Mouse (Mus musculus): ENCODE data around the gene Amhr2. TPM values are rescaled to one million over a fixed set of nuclear protein-coding genes. Genes with fewer than 3 reads are reported as not detected.

Amhr2 gene
- polyA plus RNA-seq, 1 experiment, result 0.56 TPM

DNA sequence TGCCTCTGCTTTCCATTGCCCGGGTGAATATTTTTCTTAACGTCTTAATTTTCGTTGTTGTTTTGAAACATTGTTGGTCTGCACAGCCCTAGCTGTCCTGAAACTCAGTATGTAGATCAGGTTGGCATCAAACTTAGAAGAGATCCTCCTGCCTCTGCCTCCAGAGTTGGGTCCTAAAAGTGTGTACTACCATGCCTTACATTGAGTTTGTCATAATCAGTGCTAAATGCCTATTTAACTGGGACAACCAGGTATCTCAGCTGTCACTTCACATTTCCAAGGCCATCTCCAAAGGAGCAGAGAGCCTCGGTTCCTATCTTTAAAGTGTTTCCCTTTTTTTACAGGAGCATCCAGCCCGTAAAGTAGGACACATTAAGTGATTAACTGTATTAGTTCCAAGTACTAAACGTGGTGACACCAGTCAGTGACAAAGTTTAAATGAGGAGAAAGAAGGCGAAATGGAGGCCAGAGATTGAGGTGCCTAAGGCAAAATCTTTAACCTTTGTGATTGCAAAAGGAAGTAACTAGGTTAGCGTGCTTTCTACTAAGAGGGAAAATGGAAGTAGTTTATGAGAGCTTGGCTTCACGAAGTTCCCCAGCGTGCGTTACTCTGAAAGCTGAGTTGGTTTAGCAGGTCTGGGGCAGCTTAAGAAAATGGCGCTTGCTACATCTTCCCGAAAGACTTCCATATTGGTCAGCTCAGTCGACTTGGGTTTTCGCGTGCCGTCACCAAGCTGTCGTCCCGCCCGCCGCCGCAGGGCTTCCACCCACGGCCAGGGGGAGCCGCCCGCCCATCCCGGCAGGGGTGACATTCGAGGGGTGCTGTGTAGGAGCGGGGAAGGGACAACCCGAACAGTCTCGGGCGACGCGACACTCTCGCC, 40.3 kb upstream of the Amhr2 start:
- no peak for DNase-seq (ENCODE audit: low read depth in 1 of 2, low spot score in 2 of 2)
- Histone ChIP-seq H3K27me3 (ENCODE audit: control insufficient read depth, insufficient read depth, low read length) (no peaks in the 10 kb centered on the region), H3K4me3 (ENCODE audit: extremely low read depth, insufficient read depth, insufficient read length) (peak overlapping the region; percentile 58), H3K36me3 (ENCODE audit: control insufficient read depth, insufficient read depth, low read length) (peaks cover 15% of the 10 kb centered on the region), H3K27ac (ENCODE audit: insufficient read depth, low read length) (peak overlapping the region; percentile 97), H3K4me1 (ENCODE audit: control insufficient read depth, insufficient read depth, insufficient read length) (peaks cover 15% of the 10 kb centered on the region; the same call in 1 of the 2 replicates)
- WGBS, result 15% methylated on average over 34 of the region's 34 CpGs
- no peak; the same call in 1 of the 2 replicates for TF ChIP-seq CTCF (IDR thresholded peaks at IDR 0.05; ENCODE audit: extremely low read depth, insufficient read depth, insufficient read length, insufficient replicate concordance)
- TF ChIP-seq POLR2A (IDR thresholded peaks at IDR 0.05; ENCODE audit: low read depth, low read length), result no peak

GRCm38 (mm10) chr15:102405489-102406195, 39.5 kb upstream of the Amhr2 start, which contains the start of gene Sp1:
Gene Sp1, plus strand, starts transcription at chr15:102406143.
- peaks cover 20% of the 10 kb centered on the region for H3K36me3 ChIP-seq (ENCODE audit: control insufficient read depth, insufficient read depth, low read length)
- under 1% methylated on average over 37 of the region's 38 CpGs for WGBS
- H3K4me1 ChIP-seq (ENCODE audit: control insufficient read depth, insufficient read depth, insufficient read length), result peaks cover 12% of the 10 kb centered on the region
- TF ChIP-seq CTCF (IDR thresholded peaks at IDR 0.05; ENCODE audit: extremely low read depth, insufficient read depth, insufficient read length, insufficient replicate concordance) (no peak), POLR2A (IDR thresholded peaks at IDR 0.05; ENCODE audit: low read depth, low read length) (peak; percentile 99)
- peak within 1 kb of the TSS; percentile 97 for H3K27ac ChIP-seq (ENCODE audit: insufficient read depth, low read length)
- H3K4me3 ChIP-seq (ENCODE audit: extremely low read depth, insufficient read depth, insufficient read length), result peak within 1 kb of the TSS; percentile 58
- peak; percentile 96 to 100 for DNase-seq (ENCODE audit: low read depth in 1 of 2, low spot score in 2 of 2)
- H3K27me3 ChIP-seq (ENCODE audit: control insufficient read depth, insufficient read depth, low read length), result no peaks in the 10 kb centered on the region

DNA sequence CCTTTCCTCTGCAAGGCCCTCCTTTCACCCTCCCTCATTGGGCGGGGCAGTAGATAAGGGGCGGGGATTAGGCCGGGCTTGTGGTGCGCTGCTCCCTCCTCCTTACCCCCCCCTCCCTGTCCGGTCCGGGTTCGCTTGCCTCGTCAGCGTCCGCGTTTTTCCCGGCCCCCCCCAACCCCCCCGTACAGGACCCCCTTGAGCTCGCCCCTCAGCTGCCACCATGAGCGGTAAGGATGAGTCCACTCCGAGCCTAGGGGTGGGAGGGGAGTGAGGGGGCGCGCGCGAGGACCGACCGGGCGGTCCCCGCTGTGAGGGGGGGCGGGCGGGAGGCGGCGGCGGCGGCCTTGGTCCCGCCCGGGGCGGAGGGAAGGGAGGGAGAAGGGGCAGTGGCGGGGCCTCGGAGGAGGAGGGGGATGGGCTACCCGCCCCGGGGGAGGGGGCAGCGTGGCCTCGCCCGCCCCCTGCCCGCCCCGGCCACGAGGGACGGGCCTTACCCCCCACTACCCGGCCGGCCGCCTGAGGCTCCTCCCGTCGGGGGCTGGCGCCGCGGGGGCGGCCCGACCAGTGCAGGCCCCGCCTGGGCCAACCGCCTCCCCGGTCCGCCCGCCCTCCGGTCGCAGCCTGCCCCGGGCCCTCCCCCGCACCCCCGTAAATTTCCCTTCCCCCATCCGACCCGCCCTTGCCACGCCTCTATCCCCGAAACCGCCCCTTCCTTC, 38.8 kb upstream of the Amhr2 start:
- peak overlapping the region; percentile 57 for H3K4me3 ChIP-seq (ENCODE audit: extremely low read depth, insufficient read depth, insufficient read length)
- no peak for TF ChIP-seq CTCF (IDR thresholded peaks at IDR 0.05; ENCODE audit: extremely low read depth, insufficient read depth, insufficient read length, insufficient replicate concordance)
- no peak for TF ChIP-seq POLR2A (IDR thresholded peaks at IDR 0.05; ENCODE audit: low read depth, low read length)
- no peaks in the 10 kb centered on the region for H3K27me3 ChIP-seq (ENCODE audit: control insufficient read depth, insufficient read depth, low read length)
- H3K36me3 ChIP-seq (ENCODE audit: control insufficient read depth, insufficient read depth, low read length), result peaks cover 20% of the 10 kb centered on the region
- DNase-seq (ENCODE audit: low read depth in 1 of 2, low spot score in 2 of 2), result peak; percentile 50 to 80
- H3K4me1 ChIP-seq (ENCODE audit: control insufficient read depth, insufficient read depth, insufficient read length), result peaks cover 11% of the 10 kb centered on the region
- no peak overlapping the region for H3K27ac ChIP-seq (ENCODE audit: insufficient read depth, low read length)
- 2% methylated on average over 18 of the region's 69 CpGs for WGBS

DNA sequence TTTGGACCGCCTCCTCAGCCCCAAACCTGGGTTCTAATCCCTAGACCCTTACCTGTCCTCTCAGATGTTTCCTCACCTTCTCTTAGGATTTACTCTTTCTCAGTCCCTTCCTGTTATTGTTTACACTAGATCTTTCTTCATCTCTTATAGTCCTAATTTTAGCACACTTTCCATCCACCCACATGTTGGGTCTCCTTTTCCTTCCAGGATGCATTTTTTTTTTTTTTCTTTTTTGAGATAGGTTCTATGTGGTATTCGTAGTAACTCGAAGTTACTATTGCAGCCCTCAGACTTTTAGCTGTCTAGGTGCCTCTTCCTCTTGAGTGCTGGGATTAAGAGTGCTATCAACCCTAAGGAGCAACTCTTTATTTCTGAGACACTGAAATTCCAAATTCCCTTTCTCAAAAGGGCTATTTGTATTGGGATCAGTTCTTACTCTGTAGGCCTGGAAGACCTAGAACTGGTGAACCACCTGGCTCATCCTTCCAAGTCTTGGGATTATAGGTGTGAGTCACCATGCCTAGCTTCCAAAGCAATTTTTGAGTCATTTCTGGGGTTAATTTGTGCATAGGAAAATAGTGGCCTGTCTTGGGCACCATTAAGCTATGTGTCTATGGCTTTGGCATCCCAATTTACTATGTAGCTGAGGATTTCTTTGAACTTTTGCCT, 38.1 kb upstream of the Amhr2 start:
- DNase-seq (ENCODE audit: low read depth in 1 of 2, low spot score in 2 of 2), result no peak
- Histone ChIP-seq H3K36me3 (ENCODE audit: control insufficient read depth, insufficient read depth, low read length) (peaks cover 20% of the 10 kb centered on the region), H3K27ac (ENCODE audit: insufficient read depth, low read length) (no peak overlapping the region), H3K4me1 (ENCODE audit: control insufficient read depth, insufficient read depth, insufficient read length) (peaks cover 11% of the 10 kb centered on the region), H3K4me3 (ENCODE audit: extremely low read depth, insufficient read depth, insufficient read length) (peak overlapping the region; percentile 57; the same call in 1 of the 2 replicates), H3K27me3 (ENCODE audit: control insufficient read depth, insufficient read depth, low read length) (no peaks in the 10 kb centered on the region)
- under 1% methylated on average over 3 of the region's 3 CpGs for WGBS
- TF ChIP-seq CTCF (IDR thresholded peaks at IDR 0.05; ENCODE audit: extremely low read depth, insufficient read depth, insufficient read length, insufficient replicate concordance), result no peak

DNA sequence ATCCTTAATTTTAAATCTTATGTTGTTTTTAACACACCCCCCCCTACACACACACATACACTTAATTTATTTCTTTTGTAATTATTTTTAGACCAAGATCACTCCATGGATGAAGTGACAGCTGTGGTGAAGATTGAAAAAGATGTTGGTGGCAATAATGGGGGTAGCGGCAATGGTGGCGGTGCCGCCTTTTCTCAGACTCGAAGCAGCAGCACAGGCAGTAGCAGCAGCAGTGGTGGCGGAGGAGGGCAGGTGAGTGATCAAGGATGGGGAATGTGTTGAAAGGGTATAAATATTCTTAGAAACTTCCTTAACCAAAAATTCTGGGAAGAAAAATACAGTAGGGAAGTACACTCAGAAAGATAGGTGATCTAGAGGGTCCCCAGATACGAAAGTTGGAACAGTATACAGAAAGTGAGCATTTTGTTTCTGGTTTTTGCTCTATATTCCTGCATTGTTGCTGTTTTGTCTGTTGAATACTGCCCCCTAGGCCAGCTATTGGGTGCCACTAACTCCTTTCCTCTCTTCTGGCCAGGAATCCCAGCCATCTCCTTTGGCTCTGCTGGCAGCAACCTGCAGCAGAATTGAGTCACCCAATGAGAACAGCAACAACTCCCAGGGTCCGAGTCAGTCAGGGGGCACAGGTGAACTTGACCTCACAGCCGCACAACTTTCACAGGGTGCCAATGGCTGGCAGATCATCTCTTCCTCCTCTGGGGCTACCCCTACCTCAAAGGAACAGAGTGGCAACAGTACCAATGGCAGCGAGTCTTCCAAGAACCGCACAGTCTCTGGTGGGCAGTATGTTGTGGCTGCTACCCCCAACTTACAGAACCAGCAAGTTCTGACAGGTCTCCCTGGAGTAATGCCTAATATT, 37.2 kb upstream of the Amhr2 start:
- Histone ChIP-seq H3K27ac (ENCODE audit: insufficient read depth, low read length) (no peak overlapping the region), H3K4me3 (ENCODE audit: extremely low read depth, insufficient read depth, insufficient read length) (no peak overlapping the region), H3K4me1 (ENCODE audit: control insufficient read depth, insufficient read depth, insufficient read length) (peaks cover 11% of the 10 kb centered on the region), H3K36me3 (ENCODE audit: control insufficient read depth, insufficient read depth, low read length) (peaks cover 22% of the 10 kb centered on the region), H3K27me3 (ENCODE audit: control insufficient read depth, insufficient read depth, low read length) (no peaks in the 10 kb centered on the region)
- no peak for DNase-seq (ENCODE audit: low read depth in 1 of 2, low spot score in 2 of 2)
- 93% methylated on average over 10 of the region's 10 CpGs for WGBS
- TF ChIP-seq POLR2A (IDR thresholded peaks at IDR 0.05; ENCODE audit: low read depth, low read length) (no peak), CTCF (IDR thresholded peaks at IDR 0.05; ENCODE audit: extremely low read depth, insufficient read depth, insufficient read length, insufficient replicate concordance) (no peak)
